Mouse (Mus musculus): ENCODE results near the gene Slc16a10. TPM values are rescaled to one million over a fixed set of nuclear protein-coding genes. Genes with fewer than 3 reads are reported as not detected.
A peak's percentile ranks its signal among the peaks of the same experiment; 100 is the strongest.

Gene Slc16a10
- polyA plus RNA-seq, 1 experiment from 2014 or later, result 7.3 TPM

- WGBS, result 80% methylated on average over 9 of the region's 9 CpGs
- DNase-seq (ENCODE audit: low spot score), result no peak
- Histone ChIP-seq H3K4me1 (ENCODE audit: insufficient read depth, low read depth, low read length) (no peaks in the 10 kb centered on the region), H3K27ac (ENCODE audit: low read length) (no peak overlapping the region), H3K9me3 (ENCODE audit: low read length) (no peaks in the 10 kb centered on the region), H3K9ac (replicated peaks; ENCODE audit: low read depth) (no peak overlapping the region), H3K4me3 (ENCODE audit: low read depth, low read length) (no peak overlapping the region), H3K4me2 (replicated peaks; ENCODE audit: low read depth, low read length) (no peak overlapping the region), H3K36me3 (ENCODE audit: insufficient read depth, low read length) (no peaks in the 10 kb centered on the region), H3K27me3 (replicated peaks; ENCODE audit: insufficient read depth, low read length) (no peaks in the 10 kb centered on the region)
- no peak for TF ChIP-seq CTCF (IDR thresholded peaks at IDR 0.05)
- TF ChIP-seq EP300 (IDR thresholded peaks at IDR 0.05), result no peak
- ATAC-seq, result no peak
Observed at GRCm38 (mm10) chr10:40131690-40132418, 10.2 kb downstream of the Slc16a10 start.

GRCm38 (mm10) chr10:40130126-40130525, 11.9 kb downstream of the Slc16a10 start:
- Histone ChIP-seq H3K9me3 (ENCODE audit: low read length) (no peaks in the 10 kb centered on the region), H3K9ac (replicated peaks; ENCODE audit: low read depth) (no peak overlapping the region), H3K36me3 (ENCODE audit: insufficient read depth, low read length) (no peaks in the 10 kb centered on the region), H3K4me3 (ENCODE audit: low read depth, low read length) (no peak overlapping the region), H3K27ac (ENCODE audit: low read length) (no peak overlapping the region), H3K27me3 (replicated peaks; ENCODE audit: insufficient read depth, low read length) (no peaks in the 10 kb centered on the region), H3K4me2 (replicated peaks; ENCODE audit: low read depth, low read length) (no peak overlapping the region), H3K4me1 (ENCODE audit: insufficient read depth, low read depth, low read length) (no peaks in the 10 kb centered on the region)
- TF ChIP-seq CTCF (IDR thresholded peaks at IDR 0.05) (no peak), EP300 (IDR thresholded peaks at IDR 0.05) (no peak)
- DNase-seq (ENCODE audit: low spot score) (no peak), ATAC-seq (no peak)
- 71% methylated on average over 1 of the region's 1 CpGs for WGBS

GRCm38 (mm10) chr10:40129134-40129533, 12.9 kb downstream of the Slc16a10 start:
- no peak for TF ChIP-seq EP300 (IDR thresholded peaks at IDR 0.05)
- TF ChIP-seq CTCF (IDR thresholded peaks at IDR 0.05), result no peak
- Histone ChIP-seq H3K4me1 (ENCODE audit: insufficient read depth, low read depth, low read length) (no peaks in the 10 kb centered on the region), H3K4me3 (ENCODE audit: low read depth, low read length) (no peak overlapping the region), H3K27me3 (replicated peaks; ENCODE audit: insufficient read depth, low read length) (no peaks in the 10 kb centered on the region), H3K4me2 (replicated peaks; ENCODE audit: low read depth, low read length) (no peak overlapping the region), H3K9ac (replicated peaks; ENCODE audit: low read depth) (no peak overlapping the region), H3K36me3 (ENCODE audit: insufficient read depth, low read length) (no peaks in the 10 kb centered on the region), H3K9me3 (ENCODE audit: low read length) (no peaks in the 10 kb centered on the region), H3K27ac (ENCODE audit: low read length) (no peak overlapping the region)
- DNase-seq (ENCODE audit: low spot score) (no peak), ATAC-seq (no peak)

GRCm38 (mm10) chr10:40128497-40128896, 13.6 kb downstream of the Slc16a10 start:
- no peak overlapping the region for H3K27ac ChIP-seq (ENCODE audit: low read length)
- H3K4me1 ChIP-seq (ENCODE audit: insufficient read depth, low read depth, low read length), result no peaks in the 10 kb centered on the region
- 69% methylated on average over 7 of the region's 7 CpGs for WGBS
- no peak overlapping the region for H3K4me3 ChIP-seq (ENCODE audit: low read depth, low read length)
- no peaks in the 10 kb centered on the region for H3K36me3 ChIP-seq (ENCODE audit: insufficient read depth, low read length)
- DNase-seq (ENCODE audit: low spot score) (peak; percentile 50), ATAC-seq (peak; percentile 43; the same call in 1 of the 2 replicates)
- no peaks in the 10 kb centered on the region for H3K27me3 ChIP-seq (replicated peaks; ENCODE audit: insufficient read depth, low read length)
- no peak overlapping the region for H3K4me2 ChIP-seq (replicated peaks; ENCODE audit: low read depth, low read length)
- no peak for TF ChIP-seq EP300 (IDR thresholded peaks at IDR 0.05)
- H3K9me3 ChIP-seq (ENCODE audit: low read length), result no peaks in the 10 kb centered on the region
- no peak overlapping the region for H3K9ac ChIP-seq (replicated peaks; ENCODE audit: low read depth)

GRCm38 (mm10) chr10:40125200-40125599, 16.9 kb downstream of the Slc16a10 start:
- no peak overlapping the region for H3K4me2 ChIP-seq (replicated peaks; ENCODE audit: low read depth, low read length)
- WGBS, result 70% methylated on average over 9 of the region's 9 CpGs
- no peak overlapping the region for H3K27ac ChIP-seq (ENCODE audit: low read length)
- no peaks in the 10 kb centered on the region for H3K4me1 ChIP-seq (ENCODE audit: insufficient read depth, low read depth, low read length)
- no peaks in the 10 kb centered on the region for H3K9me3 ChIP-seq (ENCODE audit: low read length)
- DNase-seq (ENCODE audit: low spot score), result peak; percentile 32
- peak; percentile 46; the same call in 1 of the 2 replicates for ATAC-seq
- H3K27me3 ChIP-seq (replicated peaks; ENCODE audit: insufficient read depth, low read length), result no peaks in the 10 kb centered on the region
- no peak overlapping the region for H3K9ac ChIP-seq (replicated peaks; ENCODE audit: low read depth)
- TF ChIP-seq CTCF (IDR thresholded peaks at IDR 0.05), result no peak
- no peak for TF ChIP-seq EP300 (IDR thresholded peaks at IDR 0.05)
- H3K36me3 ChIP-seq (ENCODE audit: insufficient read depth, low read length), result no peaks in the 10 kb centered on the region
- no peak overlapping the region for H3K4me3 ChIP-seq (ENCODE audit: low read depth, low read length)

- Histone ChIP-seq H3K27me3 (replicated peaks; ENCODE audit: insufficient read depth, low read length) (no peaks in the 10 kb centered on the region), H3K4me3 (ENCODE audit: low read depth, low read length) (no peak overlapping the region), H3K9me3 (ENCODE audit: low read length) (no peaks in the 10 kb centered on the region), H3K9ac (replicated peaks; ENCODE audit: low read depth) (no peak overlapping the region), H3K4me1 (ENCODE audit: insufficient read depth, low read depth, low read length) (no peaks in the 10 kb centered on the region), H3K27ac (ENCODE audit: low read length) (no peak overlapping the region), H3K4me2 (replicated peaks; ENCODE audit: low read depth, low read length) (no peak overlapping the region), H3K36me3 (ENCODE audit: insufficient read depth, low read length) (no peaks in the 10 kb centered on the region)
- WGBS, result 82% methylated on average over 4 of the region's 4 CpGs
- ATAC-seq (no peak), DNase-seq (ENCODE audit: low spot score) (no peak)
- TF ChIP-seq CTCF (IDR thresholded peaks at IDR 0.05) (no peak), EP300 (IDR thresholded peaks at IDR 0.05) (no peak)
Observed at GRCm38 (mm10) chr10:40124570-40124969, 17.5 kb downstream of the Slc16a10 start.
